Mouse (Mus musculus) hematopoietic multipotent progenitor cell, adult 10-12 weeks (in vitro differentiated cells): Measurements from ENCODE around the gene Fbxl5. TPM values are rescaled to one million over a fixed set of nuclear protein-coding genes. Genes with fewer than 3 reads are reported as not detected.

Source experiments
- polyA plus RNA-seq: library from polyadenylated mRNA; stranded (reverse); fragments of >175 nt; gene quantifications from 2 replicates; pipeline ENCODE4 v1.2.3, GENCODE M21; 2012; ENCODE audit warnings: low replicate concordance

Gene Fbxl5
- 25.1 and 30.7 TPM in 2 replicates for polyA plus RNA-seq

DNA sequence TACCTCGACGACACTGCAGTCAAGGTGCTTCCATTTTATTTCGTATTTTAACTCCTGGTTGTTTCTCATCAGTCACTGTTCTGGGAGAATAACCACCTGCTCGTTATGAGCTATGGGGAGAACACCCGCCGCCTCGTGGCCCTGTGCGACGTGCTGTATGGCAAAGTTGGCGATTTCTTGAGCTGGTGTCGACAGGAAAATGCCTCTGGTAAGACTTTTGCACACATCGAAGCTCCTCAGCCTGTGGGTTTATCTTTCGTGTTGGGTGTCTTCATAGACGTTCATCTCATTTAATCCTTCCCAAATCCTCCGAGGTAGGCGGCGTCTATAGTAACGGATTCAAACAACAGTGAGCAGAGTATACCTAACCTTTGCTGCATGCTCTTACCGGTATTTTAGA lies at the start of gene Fbxl5:
TSS of gene Fbxl5 (minus strand) at position 101 of the 400 bp plus-strand sequence.

DNA sequence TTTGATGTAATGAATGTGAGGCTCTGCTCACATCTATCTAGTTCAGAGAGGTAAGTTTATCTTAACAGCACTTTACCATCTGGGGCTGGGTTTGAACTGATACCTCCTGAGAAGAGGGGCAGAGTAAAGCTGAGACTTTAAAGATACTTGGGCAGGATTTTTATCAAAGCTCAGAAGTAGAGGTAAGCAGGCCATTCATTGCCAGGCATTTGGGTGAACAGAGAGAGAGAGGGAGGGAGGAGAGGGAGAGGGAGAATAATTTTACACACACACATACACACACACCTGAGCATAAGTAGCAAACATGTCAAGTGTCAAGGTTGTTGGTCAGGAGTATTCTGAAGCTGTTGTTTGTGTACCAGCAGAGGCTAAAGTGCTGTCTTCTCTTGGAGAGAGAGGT lies 46.8 kb upstream of the Fbxl5 start, which contains the start of gene Cd38:
TSS of gene Cd38 (plus strand) at position 301 of the 400 bp plus-strand sequence.

DNA sequence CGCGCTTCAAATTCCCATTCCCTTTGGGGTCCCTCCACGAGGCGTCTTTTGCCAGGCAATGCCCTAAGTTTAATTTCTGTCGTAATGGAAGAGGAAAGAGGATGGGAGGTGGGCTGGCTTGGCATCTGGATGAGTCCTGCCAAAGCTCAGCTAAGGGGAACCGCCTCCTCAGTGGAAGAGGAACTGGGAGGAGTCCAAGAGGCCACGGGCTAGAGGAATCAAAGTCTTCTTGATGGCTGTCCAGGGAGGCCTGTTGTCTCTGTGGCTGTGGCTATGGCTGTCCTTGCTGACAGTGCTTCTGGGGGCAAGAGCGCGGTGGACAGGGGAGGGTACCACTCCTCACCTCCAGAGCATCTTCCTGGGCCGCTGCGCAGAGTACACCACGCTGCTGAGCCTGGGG lies 2.7 kb downstream of the Fbxl5 start, which contains the start of gene Bst1:
TSS of gene Bst1 (plus strand) at position 191 of the 400 bp plus-strand sequence.

Other genes with a start within 250 kb of the Fbxl5 start
- gene Cc2d2a, start 159.3 kb downstream of the Fbxl5 start, polyA plus RNA-seq: 0.03 and 0.08 TPM in 2 replicates
- gene Bst1, start 2.8 kb downstream of the Fbxl5 start, polyA plus RNA-seq: 3.2 and 6.6 TPM in 2 replicates
- gene Cd38, start 46.9 kb upstream of the Fbxl5 start, polyA plus RNA-seq: 4.4 and 7.7 TPM in 2 replicates
- 0.40 and 0.90 TPM in 2 replicates for gene Gm7879, start 91.5 kb upstream of the Fbxl5 start, polyA plus RNA-seq
- gene Fgfbp1, start 160.1 kb upstream of the Fbxl5 start, polyA plus RNA-seq: not detected in 2 replicates